Mouse (Mus musculus) stomach, embryonic 14.5 days (tissue): ENCODE results near the gene Gm38431. TPM values are rescaled to one million over a fixed set of nuclear protein-coding genes. Genes with fewer than 3 reads are reported as not detected.

Experiments used
- ATAC-seq: fragments of 200-750 bp; cut with Nextera tagmentation; 2 replicates; pipeline ENCODE4 v1.8.0; 2017; ENCODE audit warnings: low read depth, moderate TSS enrichment; ENCODE audit not compliant: insufficient number of reproducible peaks, insufficient read depth, low FRiP score
- H3K27ac ChIP-seq: fragments of 300-500 bp; sonication (generic); 2 replicates; pipeline ENCODE4 v1.5.1; 2014; ENCODE audit warnings: mild to moderate bottlenecking, low read length, moderate library complexity, mixed read lengths
- H3K27me3 ChIP-seq: fragments of 300-500 bp; sonication (generic); 2 replicates; pipeline ENCODE4 v1.6.1; 2014; ENCODE audit warnings: low read length, control low read depth, mixed read lengths; ENCODE audit not compliant: control insufficient read depth, insufficient read depth
- H3K36me3 ChIP-seq: fragments of 300-500 bp; sonication (generic); 2 replicates; pipeline ENCODE4 v1.6.1; 2014; ENCODE audit warnings: mild to moderate bottlenecking, control low read depth, low read length, moderate library complexity, mixed read lengths; ENCODE audit not compliant: control insufficient read depth, insufficient read depth
- H3K4me1 ChIP-seq: fragments of 300-500 bp; sonication (generic); 2 replicates; pipeline ENCODE4 v1.6.1; 2014; ENCODE audit warnings: low read length, control low read depth, mixed read lengths; ENCODE audit not compliant: control insufficient read depth, insufficient read depth
- H3K4me2 ChIP-seq: fragments of 300-500 bp; sonication (generic); replicated peaks from 2 replicates; pipeline ENCODE4 v1.6.1; 2014; ENCODE audit warnings: low read depth, low read length, control low read depth
- H3K4me3 ChIP-seq: fragments of 300-500 bp; sonication (generic); 2 replicates; pipeline ENCODE4 v1.5.1; 2014; ENCODE audit warnings: low read depth, low read length, control low read depth
- H3K9ac ChIP-seq: fragments of 300-500 bp; sonication (generic); replicated peaks from 2 replicates; pipeline ENCODE4 v1.6.1; 2014; ENCODE audit warnings: low read depth, mild to moderate bottlenecking, control low read depth, low read length, moderate library complexity, mixed read lengths
- H3K9me3 ChIP-seq: fragments of 300-500 bp; sonication (generic); 2 replicates; pipeline ENCODE4 v1.6.1; 2016; ENCODE audit warnings: low read depth, low read length, control low read depth; ENCODE audit not compliant: control insufficient read depth
- WGBS: fragments of 180-500 bp; shearing (Covaris S2); extraction: QIAGEN DNeasy Blood & Tissue Kit; methylation state at CpG from one replicate; pipeline ENCODE4 v1.1.7; 2014; 5-methylcytosine and 5-hydroxymethylcytosine counted together
- polyA plus RNA-seq: library from polyadenylated mRNA; unstranded; fragments of >200 nt; fragmentation: Nextera tagmentation; extraction: Ambion mirVana; gene quantifications from 2 replicates; pipeline ENCODE4 v1.2.1, GENCODE M21; 2014

The Gm38431 gene
- polyA plus RNA-seq, 1 experiment from 2014 or later = 2.3 TPM

DNA sequence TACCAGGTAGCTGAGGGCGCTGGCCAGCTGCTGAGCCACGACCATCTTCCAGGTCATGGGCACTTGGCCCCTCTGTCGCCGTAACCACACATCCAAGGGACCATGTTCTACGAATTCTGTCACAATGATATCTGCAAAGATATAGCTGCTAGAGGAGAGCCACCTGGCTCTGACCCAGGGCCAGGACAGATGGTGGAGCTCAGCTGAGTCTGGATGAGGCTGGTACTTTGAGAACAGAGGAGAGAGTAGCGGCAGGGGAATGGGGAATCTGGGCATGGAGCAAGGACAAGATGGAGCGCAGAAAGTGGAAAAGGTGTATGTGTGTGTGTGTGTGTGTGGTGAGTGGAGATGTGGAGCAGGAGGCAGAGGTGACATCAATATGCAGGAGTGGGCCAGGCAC, 22.4 kb upstream of the Gm38431 start:
- ATAC-seq = no peak

DNA sequence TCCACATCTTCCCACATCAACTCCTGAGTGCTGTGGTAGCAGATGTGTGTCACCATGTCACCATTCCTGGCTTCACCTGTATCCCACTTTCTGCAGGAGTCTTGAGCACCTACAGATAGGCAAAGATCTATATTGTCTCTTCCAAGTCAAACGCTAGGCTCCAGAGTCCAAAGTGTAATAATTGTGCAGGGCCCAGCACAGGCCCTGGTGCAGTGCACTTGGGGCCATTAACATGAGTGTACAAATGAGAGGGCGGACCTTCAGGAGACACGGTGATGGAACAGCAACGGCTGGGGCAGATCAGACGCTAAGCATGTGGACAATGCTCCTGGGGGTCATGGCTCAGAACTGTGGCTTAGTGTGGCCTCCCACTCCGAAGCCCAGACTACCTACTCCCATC, 22.0 kb upstream of the Gm38431 start:
- Histone ChIP-seq H3K36me3 (no peaks in the 10 kb centered on the region), H3K4me3 (no peak overlapping the region), H3K27me3 (no peaks in the 10 kb centered on the region), H3K9me3 (no peaks in the 10 kb centered on the region), H3K27ac (no peak overlapping the region), H3K4me2 (no peak overlapping the region), H3K4me1 (no peaks in the 10 kb centered on the region), H3K9ac (no peak overlapping the region)
- no peak for ATAC-seq
- 88% methylated on average over 6 of the region's 6 CpGs for WGBS

More for the DNA sequence above, 22.4 kb upstream of the Gm38431 start:
- Histone ChIP-seq H3K36me3 (no peaks in the 10 kb centered on the region), H3K4me2 (no peak overlapping the region), H3K4me1 (no peaks in the 10 kb centered on the region), H3K9me3 (no peaks in the 10 kb centered on the region), H3K9ac (no peak overlapping the region), H3K27ac (no peak overlapping the region), H3K27me3 (no peaks in the 10 kb centered on the region), H3K4me3 (no peak overlapping the region)
- 83% methylated on average over 7 of the region's 7 CpGs for WGBS

DNA sequence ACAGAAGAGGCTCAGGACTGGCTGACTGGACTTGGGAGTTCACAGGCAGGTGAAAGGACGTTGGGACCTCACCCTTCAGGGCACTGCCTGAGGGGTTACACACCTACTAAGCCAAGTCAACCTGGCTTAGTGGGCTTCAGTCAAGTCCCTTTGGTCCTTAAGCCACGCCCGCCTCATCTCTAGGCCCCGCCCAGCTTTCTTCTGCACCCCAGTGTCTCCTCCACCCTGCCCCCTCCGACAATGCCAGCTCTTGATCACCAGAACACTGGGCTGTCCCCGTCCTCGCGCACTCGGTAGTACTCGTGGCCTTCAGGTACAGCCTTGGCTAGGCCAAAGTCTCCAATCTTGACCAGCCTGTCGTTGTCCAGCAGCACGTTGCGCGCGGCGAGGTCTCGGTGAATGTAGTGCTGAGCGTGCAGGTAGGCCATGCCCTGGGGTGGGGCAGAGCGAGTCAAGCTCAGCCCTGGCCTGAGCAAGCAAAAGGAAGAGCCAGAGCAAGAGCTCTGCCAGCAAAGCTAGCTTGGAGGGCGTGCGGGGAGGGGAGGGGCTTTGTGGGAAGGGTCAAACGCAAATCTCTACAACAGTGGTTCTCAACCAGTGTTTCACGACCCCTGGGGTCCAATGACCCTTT, 15.9 kb upstream of the Gm38431 start:
- WGBS = 39% methylated on average over 23 of the region's 23 CpGs
- H3K9ac ChIP-seq = no peak overlapping the region
- H3K4me3 ChIP-seq = no peak overlapping the region
- H3K36me3 ChIP-seq = no peaks in the 10 kb centered on the region
- no peaks in the 10 kb centered on the region for H3K9me3 ChIP-seq
- H3K27ac ChIP-seq = no peak overlapping the region
- H3K27me3 ChIP-seq = no peaks in the 10 kb centered on the region
- no peaks in the 10 kb centered on the region for H3K4me1 ChIP-seq
- ATAC-seq = peak; percentile 38; the same call in 1 of the 2 replicates
- H3K4me2 ChIP-seq = no peak overlapping the region

DNA sequence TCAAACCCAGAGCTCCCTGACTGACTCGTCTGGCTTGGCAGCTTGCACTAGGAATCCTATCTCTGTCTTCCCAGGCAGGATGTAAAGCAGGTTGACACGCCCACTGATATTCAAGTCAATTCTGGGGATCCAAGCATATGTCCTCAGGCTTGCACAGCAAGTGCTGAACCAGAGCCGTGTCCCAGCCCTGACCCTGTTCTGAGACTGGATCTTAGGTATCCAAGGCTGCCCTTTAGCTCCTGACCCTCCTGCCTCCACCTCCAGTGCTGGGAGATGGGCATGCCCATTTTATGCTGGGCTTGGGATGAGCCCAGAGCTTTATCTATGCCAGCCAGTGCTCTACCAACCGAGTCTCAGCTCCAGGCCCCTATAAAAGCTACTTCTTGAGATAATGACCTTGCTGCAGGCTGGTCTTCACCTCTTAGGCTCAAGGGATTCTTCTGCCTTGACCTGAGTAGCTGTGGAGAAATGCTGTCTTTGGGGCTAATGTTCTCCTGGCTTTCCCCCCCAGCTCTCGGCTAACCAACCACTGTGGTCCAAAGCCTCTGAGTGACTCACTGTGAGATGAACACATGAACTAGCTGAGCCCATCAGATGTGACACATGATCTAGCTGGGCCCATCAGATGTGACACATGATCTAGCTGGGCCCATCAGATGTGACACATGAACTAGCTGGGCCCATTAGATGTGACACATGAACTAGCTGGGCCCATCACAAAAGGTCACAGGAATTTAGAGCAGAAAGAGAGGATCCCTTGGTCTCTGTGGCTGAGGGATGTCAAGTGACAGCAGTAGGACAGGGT, 14.2 kb upstream of the Gm38431 start:
- Histone ChIP-seq H3K36me3 (no peaks in the 10 kb centered on the region), H3K4me3 (no peak overlapping the region), H3K27ac (no peak overlapping the region), H3K9ac (no peak overlapping the region), H3K27me3 (no peaks in the 10 kb centered on the region), H3K9me3 (no peaks in the 10 kb centered on the region), H3K4me1 (no peaks in the 10 kb centered on the region), H3K4me2 (no peak overlapping the region)
- no peak for ATAC-seq
- WGBS = 70% methylated on average over 5 of the region's 5 CpGs

DNA sequence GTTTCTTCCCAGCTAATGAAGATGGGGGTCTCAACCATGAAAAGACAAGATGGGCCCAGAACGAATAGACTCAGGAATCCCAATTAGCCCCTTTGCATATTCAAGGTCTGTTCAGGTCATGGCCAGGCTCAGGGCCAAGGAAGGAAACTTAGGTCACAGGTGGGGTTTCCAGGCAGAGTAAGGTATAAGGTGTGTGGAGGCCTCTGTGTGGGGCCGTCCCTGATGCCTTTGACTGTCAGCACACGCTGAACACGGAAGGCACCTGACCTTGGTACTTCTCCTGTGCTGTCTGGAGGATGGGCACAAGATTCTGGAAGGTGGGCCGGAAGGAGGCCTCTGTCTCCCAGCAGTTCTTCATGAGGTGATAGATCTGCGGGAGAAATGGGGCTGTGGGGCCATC, 13.0 kb upstream of the Gm38431 start:
- ATAC-seq = no peak
- Histone ChIP-seq H3K4me1 (no peaks in the 10 kb centered on the region), H3K36me3 (no peaks in the 10 kb centered on the region), H3K4me3 (no peak overlapping the region), H3K27me3 (no peaks in the 10 kb centered on the region), H3K9ac (no peak overlapping the region), H3K4me2 (no peak overlapping the region), H3K27ac (no peak overlapping the region), H3K9me3 (no peaks in the 10 kb centered on the region)
- 83% methylated on average over 6 of the region's 6 CpGs for WGBS

DNA sequence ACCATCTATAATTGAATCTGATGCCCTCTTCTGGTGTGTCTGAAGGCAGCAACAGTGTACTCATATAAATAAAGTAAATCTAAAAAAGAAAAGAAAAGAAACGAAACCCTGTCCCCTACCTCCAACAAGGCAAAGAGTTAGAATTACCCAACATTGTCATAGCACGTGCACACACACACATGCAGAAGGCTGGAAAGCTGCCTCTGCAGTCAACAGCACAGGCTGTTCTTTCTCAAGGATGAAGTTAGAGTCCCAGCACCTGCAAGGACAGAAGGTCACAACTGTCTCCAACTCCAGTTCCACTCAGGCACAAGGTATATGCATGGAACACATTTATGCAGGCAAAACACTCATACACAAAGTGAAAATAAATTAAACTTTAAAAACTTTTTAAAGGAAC, 10.3 kb upstream of the Gm38431 start:
- H3K9ac ChIP-seq = no peak overlapping the region
- no peak overlapping the region for H3K27ac ChIP-seq
- H3K9me3 ChIP-seq = no peaks in the 10 kb centered on the region
- H3K4me1 ChIP-seq = no peaks in the 10 kb centered on the region
- H3K36me3 ChIP-seq = no peaks in the 10 kb centered on the region
- no peaks in the 10 kb centered on the region for H3K27me3 ChIP-seq
- no peak for ATAC-seq
- no peak overlapping the region for H3K4me3 ChIP-seq
- 96% methylated on average over 2 of the region's 2 CpGs for WGBS
- H3K4me2 ChIP-seq = no peak overlapping the region

DNA sequence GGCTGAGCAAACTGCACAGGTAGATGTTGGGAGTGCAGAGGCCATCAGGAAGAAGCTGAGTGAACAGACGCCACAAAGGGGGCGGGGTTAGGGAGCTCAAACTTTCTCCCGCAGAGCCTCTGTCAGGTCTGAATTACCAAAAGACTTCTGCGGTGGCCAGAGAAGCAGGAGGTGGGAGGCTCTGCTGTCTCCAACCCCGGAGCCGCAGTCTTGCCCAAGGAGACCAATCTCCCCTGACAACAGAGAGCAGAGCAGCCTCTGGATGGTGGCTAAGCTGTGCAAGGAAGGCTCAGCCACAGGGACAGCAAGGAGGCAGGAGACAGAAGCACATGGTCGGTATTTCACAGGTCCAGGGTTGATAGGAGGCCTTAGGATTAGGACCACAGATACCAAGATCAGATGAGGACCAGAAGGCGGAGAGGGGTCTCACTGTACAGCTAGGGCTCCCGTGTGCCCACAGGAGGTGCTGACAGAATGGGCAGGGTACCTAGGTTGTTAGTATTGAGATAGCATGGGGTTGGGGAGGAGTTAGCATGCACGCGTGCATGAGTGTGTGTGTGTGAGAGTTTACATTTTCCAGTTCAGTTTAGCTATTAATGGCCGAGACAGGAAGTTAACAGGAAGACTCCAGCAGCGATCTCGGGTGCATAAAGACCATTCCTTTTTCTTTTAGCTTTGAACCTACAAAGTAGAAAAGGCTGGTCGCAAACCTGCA, 8.8 kb upstream of the Gm38431 start:
- no peaks in the 10 kb centered on the region for H3K9me3 ChIP-seq
- 37% methylated on average over 15 of the region's 15 CpGs for WGBS
- no peaks in the 10 kb centered on the region for H3K36me3 ChIP-seq
- no peak overlapping the region for H3K4me2 ChIP-seq
- H3K4me1 ChIP-seq = no peaks in the 10 kb centered on the region
- no peak overlapping the region for H3K9ac ChIP-seq
- no peaks in the 10 kb centered on the region for H3K27me3 ChIP-seq
- no peak overlapping the region for H3K4me3 ChIP-seq
- no peak overlapping the region for H3K27ac ChIP-seq
- no peak for ATAC-seq

DNA sequence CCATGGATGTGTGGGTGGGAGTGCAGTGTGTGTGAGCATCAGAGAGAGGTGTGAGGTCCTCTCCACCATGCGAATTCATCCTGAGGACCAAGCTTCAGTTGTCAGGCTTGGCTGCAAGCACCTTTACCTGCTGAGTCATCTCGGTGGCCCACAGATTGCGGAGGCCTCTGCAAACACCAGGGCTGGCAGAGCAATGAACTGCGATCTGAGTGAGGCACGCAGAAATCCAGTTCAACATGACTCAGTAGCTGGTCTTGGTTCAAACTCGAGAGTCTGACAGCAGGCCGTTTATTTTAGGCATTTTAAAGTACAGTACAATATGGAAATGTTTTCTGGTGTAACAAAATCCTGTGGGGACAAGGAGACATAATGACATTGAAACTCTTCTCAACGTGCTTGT, 6.0 kb upstream of the Gm38431 start:
- no peak overlapping the region for H3K4me2 ChIP-seq
- no peaks in the 10 kb centered on the region for H3K4me1 ChIP-seq
- no peak; the same call in 1 of the 2 replicates for ATAC-seq
- no peaks in the 10 kb centered on the region for H3K9me3 ChIP-seq
- no peaks in the 10 kb centered on the region for H3K27me3 ChIP-seq
- no peak overlapping the region for H3K27ac ChIP-seq
- H3K36me3 ChIP-seq = no peaks in the 10 kb centered on the region
- 69% methylated on average over 8 of the region's 8 CpGs for WGBS
- no peak overlapping the region for H3K4me3 ChIP-seq
- H3K9ac ChIP-seq = no peak overlapping the region
